Mouse (Mus musculus) limb, embryonic 12.5 days (tissue): ENCODE measurements around the gene Ern1. TPM values are rescaled to one million over a fixed set of nuclear protein-coding genes. Genes with fewer than 3 reads are reported as not detected.

Experiments
- ATAC-seq: fragments of 200-750 bp; cut with Nextera tagmentation; 2 replicates; pipeline ENCODE4 v1.8.0; 2017; ENCODE audit warnings: low read depth, moderate TSS enrichment; ENCODE audit not compliant: insufficient number of reproducible peaks, insufficient read depth, low FRiP score, low TSS enrichment
- H3K27ac ChIP-seq: fragments of 300-500 bp; sonication (generic); 2 replicates; pipeline ENCODE4 v1.5.1; 2016; ENCODE audit warnings: mild to moderate bottlenecking, moderate library complexity
- H3K27me3 ChIP-seq: fragments of 300-500 bp; sonication (generic); 2 replicates; pipeline ENCODE4 v1.6.1; 2016; ENCODE audit warnings: mild to moderate bottlenecking, moderate library complexity
- H3K36me3 ChIP-seq: fragments of 300-500 bp; sonication (generic); 2 replicates; pipeline ENCODE4 v1.6.1; 2016; ENCODE audit warnings: mild to moderate bottlenecking, moderate library complexity
- H3K4me1 ChIP-seq: fragments of 300-500 bp; sonication (generic); replicated peaks from 2 replicates; pipeline ENCODE4 v1.6.1; 2016
- H3K4me2 ChIP-seq: fragments of 300-500 bp; sonication (generic); 2 replicates; pipeline ENCODE4 v1.6.1; 2016; ENCODE audit warnings: mild to moderate bottlenecking, moderate library complexity
- H3K4me3 ChIP-seq: fragments of 300-500 bp; sonication (generic); replicated peaks from 2 replicates; pipeline ENCODE4 v1.5.1; 2016; ENCODE audit warnings: mild to moderate bottlenecking
- H3K9ac ChIP-seq: fragments of 300-500 bp; sonication (generic); replicated peaks from 2 replicates; pipeline ENCODE4 v1.6.1; 2016; ENCODE audit warnings: mild to moderate bottlenecking, moderate library complexity
- H3K9me3 ChIP-seq: fragments of 300-500 bp; sonication (generic); 2 replicates; pipeline ENCODE4 v1.6.1; 2016; ENCODE audit warnings: mild to moderate bottlenecking, moderate library complexity
- WGBS: fragments of 180-500 bp; shearing (Covaris S2); methylation state at CpG from one replicate; pipeline ENCODE4 v1.1.7; 2016; 5-methylcytosine and 5-hydroxymethylcytosine counted together
- polyA plus RNA-seq: library from polyadenylated mRNA; unstranded; fragments of >200 nt; fragmentation: Nextera tagmentation; extraction: Ambion mirVana; gene quantifications from 2 replicates; pipeline ENCODE4 v1.2.1, GENCODE M21; 2016

Ern1 gene
- 7.9 and 8.3 TPM in 2 replicates for polyA plus RNA-seq

DNA sequence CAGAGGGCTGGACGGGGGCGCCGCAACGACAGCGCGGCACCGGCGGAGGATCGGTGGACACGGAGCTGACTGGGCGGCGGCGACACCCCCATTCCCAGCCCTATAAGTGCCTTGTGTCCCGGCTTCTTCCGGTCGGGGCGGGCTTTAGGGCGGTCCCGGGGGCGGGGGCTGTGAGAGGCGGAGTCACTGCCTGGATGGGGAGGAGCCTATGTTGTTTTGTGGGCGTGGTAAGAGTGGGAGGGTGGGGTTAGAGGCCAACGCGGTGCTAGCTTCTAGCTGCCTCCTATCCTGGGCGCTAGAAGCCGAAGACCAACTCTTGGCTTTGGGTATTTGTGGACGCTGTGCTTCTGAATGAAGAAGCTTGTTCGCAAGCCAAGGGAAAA lies at the start of gene Ern1:
TSS of gene Ern1 (minus strand) at position 120 of the 383 bp plus-strand sequence.
- peaks cover 14% of the 10 kb centered on the region for H3K4me1 ChIP-seq
- 0% methylated on average over 28 of the region's 28 CpGs for WGBS
- H3K27ac ChIP-seq, result peak within 1 kb of the TSS; percentile 89
- H3K4me2 ChIP-seq, result peak within 1 kb of the TSS; percentile 79
- H3K4me3 ChIP-seq, result peak within 1 kb of the TSS; percentile 96
- no peaks in the 10 kb centered on the region for H3K27me3 ChIP-seq
- peak within 1 kb of the TSS; percentile 89 for H3K9ac ChIP-seq
- H3K9me3 ChIP-seq, result no peaks in the 10 kb centered on the region
- ATAC-seq, result peak; percentile 92
- no peaks in the 10 kb centered on the region for H3K36me3 ChIP-seq

GRCm38 (mm10) chr11:106536253-106536912 lies 48.7 kb upstream of the Ern1 start:
- Histone ChIP-seq H3K27me3 (no peaks in the 10 kb centered on the region), H3K9me3 (no peaks in the 10 kb centered on the region), H3K4me3 (no peak overlapping the region), H3K9ac (no peak overlapping the region), H3K36me3 (peaks cover 23% of the 10 kb centered on the region), H3K27ac (no peak overlapping the region), H3K4me2 (no peak overlapping the region), H3K4me1 (peaks cover 13% of the 10 kb centered on the region)
- 84% methylated on average over 11 of the region's 11 CpGs for WGBS
- ATAC-seq, result no peak

DNA sequence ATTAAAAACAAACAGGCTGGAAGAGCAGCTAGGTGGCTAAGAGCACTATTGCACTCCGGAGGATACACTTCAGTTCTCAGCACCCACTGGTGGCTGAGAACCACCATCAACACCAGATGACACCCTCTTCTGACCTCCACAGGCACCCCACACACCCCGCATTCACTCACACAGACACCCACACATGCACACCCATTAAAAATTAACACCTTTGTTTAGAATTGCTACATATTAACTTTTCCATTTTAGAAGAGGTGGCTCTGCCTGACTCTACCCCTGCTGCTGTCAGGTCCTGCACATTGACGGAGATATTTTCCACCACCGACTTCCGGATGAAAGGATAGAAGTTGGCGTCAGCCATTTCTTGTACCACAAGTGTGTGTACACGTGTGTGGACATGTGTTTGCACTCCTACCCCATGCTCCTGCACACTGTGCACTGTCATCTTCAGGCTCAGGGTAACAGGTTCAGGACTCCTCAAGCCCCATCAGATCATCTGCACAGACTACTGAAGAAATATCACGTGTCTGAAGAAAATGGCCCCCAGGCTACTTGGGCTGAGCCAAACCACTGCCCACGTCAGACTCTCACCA lies 48.1 kb upstream of the Ern1 start:
- 86% methylated on average over 9 of the region's 9 CpGs for WGBS
- Histone ChIP-seq H3K36me3 (peaks cover 26% of the 10 kb centered on the region), H3K4me3 (no peak overlapping the region), H3K9ac (no peak overlapping the region), H3K9me3 (no peaks in the 10 kb centered on the region), H3K27me3 (no peaks in the 10 kb centered on the region), H3K4me1 (peaks cover 8% of the 10 kb centered on the region), H3K4me2 (no peak overlapping the region), H3K27ac (no peak overlapping the region)
- no peak for ATAC-seq

DNA sequence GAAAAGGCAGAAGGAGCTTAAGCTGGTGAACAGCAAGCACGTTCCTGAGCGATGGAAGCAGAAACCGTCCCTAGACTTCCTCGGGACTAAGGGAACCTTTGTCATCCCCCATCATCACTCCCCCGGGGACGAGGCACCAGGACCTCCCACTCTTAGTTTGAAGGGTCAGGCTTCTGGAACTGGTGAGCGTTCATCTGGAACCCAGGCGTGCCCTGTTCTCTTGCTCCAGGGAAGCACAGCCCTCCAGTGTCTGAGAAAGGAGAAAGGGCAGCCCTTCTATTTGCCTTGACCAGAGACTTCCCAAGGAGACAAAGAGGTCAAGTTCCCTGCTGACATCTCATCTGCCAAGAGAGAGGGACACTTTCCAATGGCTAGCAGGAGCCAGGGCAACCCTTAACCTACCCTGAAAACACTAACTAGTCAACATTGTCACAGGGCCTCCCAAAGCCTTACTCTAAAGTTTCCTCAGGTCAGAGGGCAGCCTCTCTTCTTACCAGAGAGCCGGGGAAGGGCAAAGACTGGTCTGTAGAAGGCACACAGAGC lies 44.7 kb upstream of the Ern1 start:
- ATAC-seq, result no peak
- 86% methylated on average over 9 of the region's 9 CpGs for WGBS

GRCm38 (mm10) chr11:106529786-106530185 lies 42.1 kb upstream of the Ern1 start:
- 70% methylated on average over 5 of the region's 5 CpGs for WGBS
- no peak for ATAC-seq
- no peak overlapping the region for H3K4me3 ChIP-seq
- peaks cover 15% of the 10 kb centered on the region for H3K4me1 ChIP-seq
- no peak overlapping the region for H3K9ac ChIP-seq
- H3K27me3 ChIP-seq, result no peaks in the 10 kb centered on the region
- H3K36me3 ChIP-seq, result peaks cover 24% of the 10 kb centered on the region
- no peak overlapping the region for H3K27ac ChIP-seq
- H3K4me2 ChIP-seq, result no peak overlapping the region
- no peaks in the 10 kb centered on the region for H3K9me3 ChIP-seq

More for the DNA sequence above, 44.7 kb upstream of the Ern1 start:
- Histone ChIP-seq H3K36me3 (peaks cover 24% of the 10 kb centered on the region), H3K4me2 (no peak overlapping the region), H3K27ac (no peak overlapping the region), H3K4me3 (no peak overlapping the region), H3K9me3 (no peaks in the 10 kb centered on the region), H3K27me3 (no peaks in the 10 kb centered on the region), H3K9ac (no peak overlapping the region), H3K4me1 (peaks cover 7% of the 10 kb centered on the region; the same call in 1 of the 2 replicates)

- Histone ChIP-seq H3K9me3 (no peaks in the 10 kb centered on the region), H3K9ac (no peak overlapping the region), H3K4me3 (no peak overlapping the region), H3K27ac (no peak overlapping the region), H3K36me3 (peaks cover 24% of the 10 kb centered on the region), H3K4me2 (no peak overlapping the region), H3K27me3 (no peaks in the 10 kb centered on the region), H3K4me1 (peaks cover 15% of the 10 kb centered on the region)
- no peak for ATAC-seq
- 85% methylated on average over 4 of the region's 4 CpGs for WGBS
Observed at GRCm38 (mm10) chr11:106529113-106529512, 41.5 kb upstream of the Ern1 start.

GRCm38 (mm10) chr11:106527926-106528325 lies 40.3 kb upstream of the Ern1 start:
- Histone ChIP-seq H3K4me1 (peaks cover 12% of the 10 kb centered on the region), H3K27ac (no peak overlapping the region), H3K4me3 (no peak overlapping the region), H3K9me3 (no peaks in the 10 kb centered on the region), H3K4me2 (no peak overlapping the region), H3K9ac (no peak overlapping the region), H3K36me3 (peaks cover 21% of the 10 kb centered on the region), H3K27me3 (no peaks in the 10 kb centered on the region)
- no peak for ATAC-seq
- WGBS, result 16% methylated on average over 1 of the region's 1 CpGs

- Histone ChIP-seq H3K27me3 (no peaks in the 10 kb centered on the region), H3K9ac (no peak overlapping the region), H3K4me1 (peaks cover 12% of the 10 kb centered on the region), H3K9me3 (no peaks in the 10 kb centered on the region), H3K36me3 (peaks cover 15% of the 10 kb centered on the region), H3K4me2 (no peak overlapping the region), H3K4me3 (no peak overlapping the region), H3K27ac (peak overlapping the region; percentile 7; the same call in 1 of the 2 replicates)
- ATAC-seq, result no peak
- 40% methylated on average over 10 of the region's 10 CpGs for WGBS
Observed at GRCm38 (mm10) chr11:106527147-106527821, 39.6 kb upstream of the Ern1 start.

GRCm38 (mm10) chr11:106522538-106522937 lies 34.9 kb upstream of the Ern1 start:
- whole genome bisulfite sequencing, result 39% methylated on average over 3 of the region's 3 CpGs

DNA sequence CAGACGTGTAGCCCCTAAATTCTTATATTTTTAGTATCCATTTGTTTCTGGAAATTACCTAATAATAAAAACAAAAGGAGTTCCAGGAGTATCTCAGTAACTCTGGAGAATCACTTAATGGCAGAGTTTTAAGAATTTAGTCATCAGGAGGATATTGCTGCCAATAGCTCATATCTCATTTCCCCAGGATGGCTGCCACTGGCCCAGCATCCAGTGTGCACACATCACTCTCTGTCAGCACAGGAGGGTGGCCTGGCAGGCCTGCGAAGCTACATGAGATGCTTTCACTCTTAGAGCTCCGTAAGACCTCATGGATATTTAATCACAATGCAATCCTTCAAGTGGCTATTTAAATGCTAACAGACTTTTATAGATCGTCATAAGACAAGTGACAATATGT lies 34.0 kb upstream of the Ern1 start:
- H3K4me1 ChIP-seq, result peaks cover 33% of the 10 kb centered on the region
- no peak overlapping the region for H3K4me2 ChIP-seq
- no peak overlapping the region for H3K4me3 ChIP-seq
- no peak overlapping the region for H3K9ac ChIP-seq
- no peaks in the 10 kb centered on the region for H3K36me3 ChIP-seq
- no peak overlapping the region for H3K27ac ChIP-seq
- 54% methylated on average over 4 of the region's 4 CpGs for WGBS
- H3K9me3 ChIP-seq, result no peaks in the 10 kb centered on the region
- H3K27me3 ChIP-seq, result no peaks in the 10 kb centered on the region
- no peak for ATAC-seq

More at GRCm38 (mm10) chr11:106522538-106522937, 34.9 kb upstream of the Ern1 start:
- Histone ChIP-seq H3K4me3 (no peak overlapping the region), H3K9me3 (no peaks in the 10 kb centered on the region), H3K4me2 (no peak overlapping the region), H3K36me3 (no peaks in the 10 kb centered on the region), H3K27ac (no peak overlapping the region), H3K4me1 (peaks cover 40% of the 10 kb centered on the region), H3K9ac (no peak overlapping the region), H3K27me3 (no peaks in the 10 kb centered on the region)
- ATAC-seq, result no peak

- Histone ChIP-seq H3K27me3 (no peaks in the 10 kb centered on the region), H3K27ac (peak overlapping the region; percentile 23; the same call in 1 of the 2 replicates), H3K9me3 (no peaks in the 10 kb centered on the region), H3K4me2 (no peak overlapping the region), H3K4me3 (no peak overlapping the region), H3K4me1 (peaks cover 34% of the 10 kb centered on the region), H3K36me3 (no peaks in the 10 kb centered on the region), H3K9ac (0 out of 2 replicates have a peak overlapping the region, but pooled peaks have one; percentile 18)
- 28% methylated on average over 3 of the region's 3 CpGs for WGBS
- ATAC-seq, result no peak
Observed at GRCm38 (mm10) chr11:106520404-106520803, 32.8 kb upstream of the Ern1 start.
